Mouse (Mus musculus): ENCODE results near the gene Polr2c.

GRCm38 (mm10) chr8:94810855-94811254 is 46.4 kb upstream of the Polr2c start:
- TF ChIP-seq CTCF (IDR thresholded peaks at IDR 0.05; ENCODE audit: low read depth) (no peak), EP300 (IDR thresholded peaks at IDR 0.05; ENCODE audit: low read depth) (no peak)
